Mouse (Mus musculus) thymus, adult 18-20 months (tissue): ENCODE results near the gene Sorbs1.
A peak's percentile ranks its signal among the peaks of the same experiment; 100 is the strongest.

Source experiments
- DNase-seq, 2 experiments: peaks; one replicate each; pipeline ENCODE4 v3.0.0; 2022; ENCODE audit warnings: mixed read lengths in 2 of 2

The Sorbs1 gene

DNA sequence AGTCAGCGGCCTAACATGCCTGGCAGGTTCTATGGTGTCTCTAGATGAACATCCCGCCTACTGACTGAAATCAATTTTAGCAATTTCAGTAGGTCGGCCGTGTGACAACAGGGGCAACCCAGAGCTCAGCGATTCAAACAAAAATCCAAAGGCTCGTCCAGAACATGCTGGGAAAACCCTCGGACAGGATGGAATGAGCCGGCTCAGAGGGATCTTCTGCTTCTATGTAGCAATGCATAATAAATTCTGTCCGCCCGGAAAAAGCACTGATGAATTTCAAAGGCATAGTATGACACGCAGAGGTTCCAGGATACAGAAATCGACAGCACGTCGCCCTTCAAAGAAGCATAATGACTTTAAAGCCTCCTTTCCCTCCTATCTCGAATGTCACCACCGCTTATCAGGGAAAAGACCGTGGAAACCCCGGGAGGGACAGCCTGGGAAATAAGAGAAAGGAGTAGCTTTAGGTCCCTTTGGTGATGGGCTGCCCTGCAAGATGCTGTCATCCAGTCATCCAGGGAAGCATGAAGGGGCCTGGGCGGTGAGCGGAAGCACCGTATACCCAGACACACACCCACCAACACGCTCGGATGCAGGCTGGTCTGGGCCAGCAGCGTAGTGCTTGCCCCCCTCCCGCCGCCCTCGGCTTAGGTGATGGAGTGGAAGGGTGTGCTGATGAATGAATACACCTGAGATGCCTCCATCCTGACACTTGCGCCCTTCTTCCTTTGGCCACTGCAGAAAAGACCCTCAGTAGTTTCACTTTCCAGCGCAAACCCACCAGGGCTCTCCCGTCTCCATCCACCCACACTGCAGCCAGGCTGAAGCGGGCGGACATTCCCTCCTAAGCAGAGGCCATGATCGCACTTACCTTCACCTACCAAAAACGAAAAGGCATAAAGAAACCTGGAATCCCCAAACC, 818 bp downstream of the Sorbs1 start:
- DNase-seq: peak; percentile 30 to 42

DNA sequence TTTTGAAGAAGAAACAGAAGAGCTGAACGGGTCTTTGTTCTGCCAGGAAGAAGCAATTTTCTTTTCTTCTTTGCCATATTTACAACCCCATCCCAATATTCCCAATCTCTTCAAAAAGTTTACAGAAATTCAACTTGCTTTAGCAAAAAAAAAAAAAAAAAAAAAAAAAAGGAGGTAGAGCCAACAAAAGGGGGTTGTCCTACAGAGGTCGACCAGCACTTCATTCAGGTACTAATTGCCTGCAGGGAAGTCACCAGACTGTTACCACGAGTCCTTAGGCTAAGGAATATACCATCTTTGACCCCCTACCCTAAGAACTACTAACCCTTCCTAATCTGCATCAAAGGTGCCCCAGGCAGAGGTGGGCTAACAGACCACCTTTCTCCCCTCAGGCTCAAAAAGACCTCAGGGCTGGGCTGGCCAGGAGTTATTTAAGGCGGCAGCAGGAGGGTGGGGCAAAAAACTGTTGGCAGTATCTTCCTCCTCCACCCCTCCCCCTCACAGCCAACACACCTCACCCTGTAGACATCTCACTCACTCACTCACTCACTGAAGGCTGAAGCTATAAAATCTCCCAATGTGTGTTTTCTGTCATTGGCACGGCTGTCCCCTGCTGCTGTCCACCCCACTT, 1.8 kb downstream of the Sorbs1 start:
- peak in 1 of 2 experiments; percentile 9 for DNase-seq

DNA sequence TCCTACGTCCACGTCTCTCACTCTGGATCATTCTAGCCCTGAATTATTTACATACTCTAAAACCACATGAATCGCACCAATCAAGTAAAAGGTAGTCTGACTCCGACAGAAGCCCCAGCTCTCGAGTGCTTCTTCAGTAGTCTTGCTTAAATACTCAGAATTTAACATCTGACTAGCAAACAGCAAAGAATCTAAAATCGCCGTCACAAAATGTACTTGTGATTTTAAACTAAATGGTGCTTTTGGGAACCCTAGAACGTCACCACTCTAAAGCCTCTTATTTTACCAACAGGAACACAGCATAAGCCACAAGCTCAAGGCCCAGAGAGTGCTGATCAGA, 2.5 kb downstream of the Sorbs1 start:
- no peak for DNase-seq

DNA sequence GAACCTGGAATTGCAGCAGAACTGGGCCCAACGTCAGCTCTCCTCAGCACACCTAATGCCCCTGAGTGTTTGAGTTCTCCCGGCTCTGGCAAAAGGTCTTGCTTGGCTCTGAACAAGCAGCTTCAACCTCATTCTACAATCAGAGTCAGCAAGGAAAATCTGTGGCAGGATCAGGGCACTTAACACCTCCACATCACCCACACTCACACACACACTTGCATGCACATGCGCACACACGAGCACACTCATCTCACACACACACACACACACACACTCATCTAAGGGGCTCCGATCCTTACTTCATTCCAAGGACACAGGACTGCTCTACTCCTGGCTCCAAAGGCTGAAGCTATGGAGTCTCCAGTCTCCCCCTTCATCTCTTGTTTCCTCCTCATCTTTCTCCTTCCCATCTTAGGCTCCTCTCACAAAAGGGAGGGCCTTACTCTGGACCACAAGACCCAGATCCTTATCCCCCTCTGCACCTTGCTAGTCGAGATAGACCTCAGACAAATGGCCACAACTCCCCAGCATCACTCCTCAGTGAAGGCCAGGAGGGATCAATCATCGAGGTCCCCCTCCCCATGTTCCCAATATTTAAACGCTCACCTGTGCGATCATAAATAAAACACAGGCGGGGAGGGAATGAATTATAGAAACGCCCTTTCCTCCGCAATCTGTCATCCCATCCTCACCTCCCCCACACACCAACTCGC, 3.0 kb downstream of the Sorbs1 start:
- no peak for DNase-seq

DNA sequence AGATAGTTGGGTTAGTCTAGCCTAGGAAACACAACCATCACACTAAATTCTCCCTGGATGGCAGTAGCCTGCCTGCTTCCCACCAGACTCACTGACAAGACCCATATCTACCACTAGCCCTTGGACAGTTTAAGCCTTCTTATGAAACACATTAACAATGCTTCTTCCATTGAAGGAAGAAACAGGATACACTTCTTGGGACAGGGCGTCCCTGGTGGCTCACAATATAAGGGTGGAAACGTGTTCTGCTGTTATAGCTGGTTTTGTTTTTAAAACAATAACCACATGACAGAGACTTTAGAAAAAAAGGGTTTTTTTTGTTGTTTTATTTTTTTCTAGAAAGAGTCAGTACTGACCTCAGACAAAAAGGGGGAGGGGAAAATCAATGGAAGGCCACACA, 4.3 kb downstream of the Sorbs1 start:
- no peak for DNase-seq

DNA sequence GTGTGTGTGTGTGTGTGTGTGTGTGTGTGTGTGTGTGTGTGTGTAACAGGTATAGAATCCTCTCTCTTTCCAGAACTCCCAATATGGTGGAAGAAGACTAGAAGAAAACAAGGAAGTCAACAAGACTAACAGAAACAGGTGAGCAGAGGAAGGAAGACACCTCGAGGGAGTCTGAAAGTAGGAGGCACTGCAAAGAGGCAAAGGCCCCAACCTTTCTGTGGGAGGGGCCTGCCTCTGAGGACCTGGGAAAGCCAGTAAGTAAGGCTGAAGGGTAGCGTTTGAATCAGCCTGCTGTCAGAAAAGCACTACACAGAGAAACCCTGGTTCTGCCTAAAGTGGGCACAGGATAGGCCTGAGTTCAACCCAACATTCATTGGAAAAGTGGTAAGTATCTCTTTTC, 4.7 kb downstream of the Sorbs1 start:
- no peak for DNase-seq

DNA sequence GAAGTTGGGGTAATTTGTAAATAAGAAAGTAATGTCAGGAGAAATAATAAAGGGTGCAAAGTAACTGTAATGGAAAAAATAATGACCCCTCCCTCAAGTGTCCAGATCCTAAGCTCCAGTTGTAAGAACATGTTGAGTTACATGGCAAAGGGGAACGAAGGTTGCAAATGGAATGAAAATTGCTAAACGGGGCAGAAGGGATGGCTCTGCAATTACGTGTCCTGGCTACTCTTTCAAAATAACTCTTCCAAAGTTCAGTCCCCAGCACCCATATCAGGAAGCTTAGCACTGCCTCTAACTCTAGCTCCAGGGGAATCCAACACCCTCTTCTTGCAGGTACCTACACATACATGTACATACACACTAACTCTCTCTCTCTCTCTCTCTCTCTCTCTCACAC, 6.6 kb downstream of the Sorbs1 start:
- no peak for DNase-seq

DNA sequence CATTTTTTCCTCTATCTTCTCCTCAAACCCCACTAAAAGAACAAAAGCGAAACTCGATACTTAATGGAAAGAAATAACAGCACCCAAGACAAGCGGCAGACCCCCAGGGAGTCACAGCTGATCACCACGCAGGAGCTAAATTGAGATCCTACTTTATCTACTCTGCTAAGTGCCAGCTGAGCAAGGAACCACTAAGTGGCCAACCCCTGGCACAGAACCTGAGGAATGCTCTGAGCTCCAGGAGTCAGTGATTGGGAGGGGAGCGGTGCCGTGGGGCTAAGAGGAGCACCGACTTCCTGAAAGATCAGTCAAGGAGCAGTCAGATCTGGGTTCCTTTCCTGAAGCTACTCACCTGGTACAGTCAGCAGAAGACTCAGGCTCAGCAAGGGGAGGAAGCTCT, 9.2 kb downstream of the Sorbs1 start:
- DNase-seq: no peak

DNA sequence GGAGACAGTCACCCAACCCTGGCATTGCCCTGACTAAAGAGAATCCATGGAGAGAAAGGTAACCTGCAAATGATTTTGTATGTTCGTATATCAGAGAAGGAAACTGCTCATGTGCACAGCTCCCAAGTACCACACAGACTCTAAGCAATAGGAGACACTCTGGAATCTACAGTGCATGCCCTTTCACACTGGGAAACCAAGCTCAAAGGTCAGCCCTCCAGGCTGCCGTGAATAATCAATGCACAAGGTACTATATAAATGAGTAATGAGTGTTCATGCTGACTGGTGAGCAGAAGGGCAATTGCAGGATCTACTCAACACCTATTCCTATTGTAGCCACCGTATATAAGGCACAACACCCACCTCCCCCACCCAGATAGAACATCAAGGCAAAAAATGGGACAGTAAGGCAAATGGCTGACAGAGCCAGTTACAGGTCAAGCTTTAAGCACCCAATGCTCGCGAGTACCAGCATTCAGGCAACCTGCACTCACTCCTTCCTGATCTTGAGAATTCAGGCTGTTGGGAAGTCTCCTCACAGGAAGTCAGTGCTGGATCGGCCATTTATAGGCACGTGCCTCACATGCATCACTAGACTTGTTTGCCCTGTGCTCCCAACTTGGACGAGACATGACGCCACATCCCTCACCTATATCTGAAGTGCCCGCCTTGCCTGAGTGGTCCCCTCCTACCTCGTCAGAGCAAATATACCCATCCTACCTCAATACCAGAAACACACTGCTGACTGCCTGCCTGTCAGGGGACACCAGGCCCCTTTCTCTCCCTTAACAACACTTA, 13.4 kb downstream of the Sorbs1 start:
- DNase-seq: no peak

DNA sequence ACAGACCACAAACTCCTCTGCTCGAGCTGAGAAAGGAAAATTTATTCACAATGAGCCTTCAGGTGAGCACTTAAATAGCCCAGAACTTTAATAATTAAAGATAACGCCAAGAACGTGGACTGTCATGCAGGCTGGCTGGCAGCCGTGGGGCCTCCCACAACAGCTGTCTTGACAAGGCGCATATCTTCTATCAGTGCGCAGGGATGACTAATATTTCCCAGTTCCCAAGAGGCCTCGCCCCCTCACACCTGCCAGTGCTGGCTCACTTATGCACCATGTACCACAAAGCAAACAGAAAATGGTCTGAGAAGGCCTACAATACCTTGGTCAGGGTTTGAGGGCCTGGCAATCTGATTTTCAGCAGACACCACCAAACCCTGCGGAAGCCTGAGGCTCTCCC, 14.4 kb downstream of the Sorbs1 start:
- no peak for DNase-seq

DNA sequence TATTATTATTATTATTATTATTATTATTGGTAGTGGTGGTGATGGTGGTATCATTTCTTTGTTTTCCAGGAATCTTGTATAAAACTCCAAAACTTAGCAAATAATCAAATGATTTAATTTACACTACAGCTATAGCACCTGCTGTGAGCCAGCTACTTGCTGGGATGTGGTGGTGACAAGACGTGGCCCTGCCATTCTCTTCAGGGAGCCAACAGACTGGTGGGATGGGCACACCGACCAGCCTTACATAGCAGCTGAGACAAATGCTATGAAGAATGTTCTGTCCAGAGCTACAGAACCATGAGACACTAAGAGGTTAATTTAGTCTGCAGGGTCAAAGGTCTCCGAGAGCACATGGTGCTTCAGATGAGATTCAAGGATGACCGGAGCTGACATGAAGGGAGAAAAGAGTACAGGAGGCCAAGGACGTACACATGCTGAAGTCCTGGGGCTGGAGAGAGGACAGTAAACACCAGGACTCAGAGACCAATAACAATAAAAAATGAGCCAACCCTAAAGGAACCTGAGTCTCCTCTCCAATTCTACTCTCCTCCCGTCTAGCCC, 15.3 kb downstream of the Sorbs1 start:
- DNase-seq: no peak

DNA sequence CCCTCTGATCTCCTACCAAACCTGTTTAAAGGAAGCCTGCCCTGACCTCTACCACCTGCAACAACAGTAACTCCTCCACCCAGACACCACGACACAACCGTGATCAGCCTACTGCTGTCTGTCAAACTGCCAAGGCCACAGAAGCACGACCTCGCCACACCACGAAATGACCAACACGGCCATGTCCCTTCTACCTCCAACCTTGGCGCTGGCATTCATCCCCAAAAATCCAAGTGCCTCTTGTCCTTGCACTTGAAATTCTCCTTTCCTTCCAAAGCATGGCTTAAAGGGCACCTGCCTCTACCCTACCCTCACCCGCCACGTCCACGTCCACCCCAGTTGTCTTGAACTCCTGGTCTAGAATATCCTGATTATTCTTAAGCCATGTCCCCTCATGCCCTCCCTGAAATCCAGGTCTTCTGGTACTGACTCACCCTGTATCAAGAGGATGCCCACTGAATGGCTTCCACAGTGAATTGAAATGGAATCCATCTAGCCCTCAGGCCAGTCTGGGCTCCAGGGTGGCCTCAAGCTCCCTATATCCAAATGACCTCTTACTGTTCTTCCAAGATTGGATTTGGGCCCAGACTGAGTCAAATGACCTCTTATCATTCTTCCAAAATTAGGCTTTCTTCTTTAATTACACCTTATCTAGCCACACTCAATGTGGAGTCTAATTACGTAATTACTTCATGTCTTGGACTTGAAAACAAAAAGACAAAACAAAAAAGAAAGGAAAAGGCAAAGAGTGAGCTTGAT, 16.9 kb downstream of the Sorbs1 start:
- no peak for DNase-seq

DNA sequence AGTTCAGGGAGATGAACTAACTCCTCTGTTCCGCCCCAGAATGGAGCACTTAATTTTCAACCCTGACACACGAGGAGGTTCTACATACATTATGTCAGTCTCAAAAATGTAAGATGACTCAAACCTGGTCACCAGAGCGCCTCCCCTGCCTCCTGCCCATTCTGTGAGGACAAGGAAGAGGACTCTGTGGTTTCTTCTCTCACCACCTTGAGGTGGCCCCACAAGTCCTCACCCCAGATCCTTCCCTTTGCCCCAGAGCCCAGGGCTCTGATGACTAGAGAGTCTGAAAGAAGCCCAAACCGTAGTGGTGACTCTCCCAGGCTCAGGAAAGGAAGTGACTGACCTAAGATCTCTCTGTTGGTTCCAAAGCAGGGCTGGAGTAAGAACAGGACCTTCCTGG, 17.5 kb downstream of the Sorbs1 start:
- DNase-seq: no peak

DNA sequence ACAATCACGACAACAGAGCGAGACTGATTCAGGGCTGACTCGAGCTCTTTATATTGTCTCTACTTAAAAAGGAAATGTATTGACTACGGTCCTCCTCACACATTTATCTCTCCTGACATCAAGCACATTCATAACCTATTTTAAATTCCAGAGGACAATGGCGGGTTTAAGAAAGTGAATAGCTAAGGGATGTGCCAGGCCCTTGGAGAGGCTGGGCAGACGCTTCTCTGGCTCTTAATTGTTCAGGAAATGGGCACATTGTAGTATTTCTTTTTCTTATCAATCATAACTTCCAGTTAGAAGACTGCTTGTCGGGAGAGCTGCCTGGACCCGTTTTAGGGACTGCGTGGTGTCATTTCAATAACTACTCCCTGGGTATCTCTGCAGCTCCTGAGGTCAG, 20.7 kb downstream of the Sorbs1 start:
- no peak for DNase-seq

DNA sequence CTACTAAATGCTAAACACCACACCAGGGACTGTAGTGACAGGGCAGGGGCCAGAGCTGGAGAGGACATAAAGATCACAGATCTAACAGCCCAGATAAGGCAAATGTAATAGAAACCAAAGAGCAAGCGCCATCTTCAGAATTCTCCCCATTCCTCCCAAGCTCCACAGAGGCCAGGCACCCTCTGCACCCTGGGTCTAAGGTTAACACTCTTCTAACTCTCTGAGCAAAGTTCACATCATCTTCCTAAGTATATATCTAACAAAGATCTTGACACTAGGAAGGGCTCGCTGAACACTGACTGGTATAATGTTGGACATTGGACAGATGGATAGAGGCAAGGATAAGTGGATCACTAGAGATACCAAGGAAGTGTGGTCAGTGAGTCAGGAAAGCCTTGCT, 22.1 kb downstream of the Sorbs1 start:
- no peak for DNase-seq

DNA sequence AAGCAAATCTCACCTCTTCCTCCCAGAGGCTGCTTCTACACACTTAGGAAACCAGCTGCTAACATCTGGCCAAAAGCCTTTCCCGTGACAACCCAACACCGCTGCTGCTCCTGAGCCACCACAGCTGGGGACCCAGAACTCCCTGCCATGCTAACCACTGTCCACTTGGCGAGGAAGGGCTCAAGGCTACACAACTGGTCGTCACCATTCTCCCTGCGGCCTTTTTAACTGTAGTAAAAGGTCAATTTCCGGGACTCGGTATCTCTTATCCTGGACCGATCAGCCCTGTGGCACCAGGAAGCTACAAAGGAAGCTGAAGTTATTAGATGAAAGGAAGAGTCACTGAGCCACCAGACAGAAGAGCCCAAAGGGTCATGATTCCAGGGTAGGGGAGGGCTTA, 22.8 kb downstream of the Sorbs1 start:
- no peak for DNase-seq

DNA sequence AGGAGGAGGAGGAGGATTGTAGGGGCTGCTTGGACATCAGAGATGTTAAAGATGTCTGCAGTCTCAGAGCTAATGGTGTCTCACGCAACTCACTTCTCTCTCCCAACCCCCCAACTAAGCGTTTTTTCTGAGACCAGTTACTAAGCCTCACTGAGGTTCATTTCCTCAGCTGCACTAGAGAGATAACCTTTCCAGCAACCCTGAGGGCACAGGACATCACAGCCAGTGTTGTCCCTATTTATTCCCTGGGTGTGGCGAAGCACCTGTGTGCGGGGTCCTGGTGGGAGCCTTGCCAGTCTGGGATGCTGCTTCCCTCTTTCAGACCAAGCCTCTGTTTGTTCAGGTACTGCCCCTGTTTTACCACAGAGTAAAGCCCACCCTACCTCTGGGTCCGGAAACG, 23.9 kb downstream of the Sorbs1 start:
- no peak for DNase-seq

DNA sequence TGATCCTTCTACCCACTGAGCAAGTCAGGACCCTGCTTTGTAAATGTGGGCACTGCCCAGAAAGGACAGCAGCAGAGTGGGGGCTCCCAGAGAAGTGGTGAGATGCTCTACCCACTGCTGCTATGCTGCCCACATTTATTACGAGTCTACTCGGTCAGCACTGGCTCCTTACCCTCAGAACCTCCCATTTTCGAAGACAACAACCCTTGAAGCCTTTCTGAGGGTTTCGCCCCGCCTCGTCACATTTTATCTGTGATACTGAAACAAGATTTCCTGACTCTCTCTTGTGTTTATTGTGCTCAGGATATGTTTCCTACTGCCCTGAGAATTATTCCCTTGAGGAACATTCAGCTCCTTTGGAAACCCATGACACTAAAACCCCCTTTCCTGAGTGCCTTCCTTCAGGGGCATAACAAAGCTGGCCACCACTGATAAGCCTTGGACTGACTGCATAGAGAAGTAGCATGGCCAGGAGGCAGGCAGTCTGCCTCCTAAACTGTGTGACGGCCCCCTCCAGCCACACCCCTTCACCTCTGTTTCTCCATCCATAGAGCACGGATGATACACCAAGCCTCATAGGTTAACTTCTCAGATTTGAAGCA, 24.6 kb downstream of the Sorbs1 start:
- no peak for DNase-seq

DNA sequence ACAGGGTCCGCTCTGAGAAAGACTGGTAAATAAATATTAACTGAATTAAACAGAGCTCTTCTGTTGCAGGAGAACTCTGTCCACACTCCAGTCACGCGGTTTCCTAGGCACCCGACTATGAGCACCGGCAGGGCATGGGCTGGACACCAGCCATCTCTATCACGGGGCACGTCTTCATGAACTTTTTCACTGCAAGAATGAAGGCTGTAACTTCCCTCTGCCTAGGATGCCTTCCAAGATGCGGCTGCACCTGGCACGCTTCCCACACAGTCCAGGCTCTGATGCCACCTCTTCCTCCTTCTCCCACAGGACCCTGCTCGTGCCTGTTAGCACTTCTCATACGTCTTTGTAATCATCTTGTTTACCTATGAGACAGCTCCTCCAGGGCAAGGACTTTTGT, 26.0 kb downstream of the Sorbs1 start:
- DNase-seq: no peak

DNA sequence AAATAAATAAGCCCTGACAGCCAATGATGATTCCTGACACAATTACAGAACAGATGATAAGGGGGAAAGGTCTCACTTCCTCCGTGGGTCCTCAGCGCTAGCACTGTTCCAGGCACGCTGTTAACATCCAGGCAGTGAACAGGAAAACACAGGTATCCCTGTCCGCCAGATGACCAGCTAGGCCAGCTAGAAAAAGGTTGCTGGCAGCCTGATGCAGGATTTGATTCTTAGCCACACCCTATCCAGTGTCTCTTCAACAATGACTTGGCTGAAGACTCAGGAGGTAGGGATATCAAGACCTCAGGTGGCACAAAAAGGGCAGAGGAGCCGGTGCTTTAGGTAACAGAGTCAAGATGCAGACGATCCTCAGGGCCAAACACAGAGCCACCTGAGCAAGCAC, 32.5 kb downstream of the Sorbs1 start:
- no peak for DNase-seq

DNA sequence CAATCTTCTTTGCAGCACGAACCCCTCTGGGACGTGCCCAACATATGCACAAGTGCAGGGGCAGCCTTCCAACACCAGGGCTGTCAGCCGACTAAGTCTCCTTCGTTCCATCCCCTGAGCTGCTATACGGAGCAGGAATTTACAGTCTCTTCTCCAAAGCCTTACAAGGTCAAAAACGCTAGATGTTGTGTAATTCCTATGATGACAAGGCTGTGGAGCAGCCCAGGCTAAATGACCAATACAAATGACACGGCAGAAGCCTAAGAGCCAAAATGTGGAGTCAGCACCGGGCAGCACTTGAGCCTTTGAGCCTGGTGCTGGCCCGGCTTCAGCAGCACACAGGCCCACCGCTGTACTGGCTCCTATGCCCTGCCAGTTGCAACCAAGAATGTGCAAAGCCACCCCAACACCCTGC, 35.4 kb downstream of the Sorbs1 start:
- no peak for DNase-seq
